Mouse (Mus musculus): ENCODE results near the gene C1qtnf4.

- TF ChIP-seq CTCF (IDR thresholded peaks at IDR 0.05; ENCODE audit: borderline replicate concordance, control insufficient read depth, extremely low read depth, insufficient read depth, low read length, poor library complexity) (no peak), POLR2A (IDR thresholded peaks at IDR 0.05; ENCODE audit: control insufficient read depth, extremely low read depth, insufficient read depth, low read length, poor library complexity) (no peak)
These were observed 29.9 kb downstream of the C1qtnf4 start for GRCm38 (mm10) chr2:90915516-90915915.

Measured in thymus, adult 2 months (tissue).